Mouse (Mus musculus) Patski (cell line): ENCODE results near the gene Poc1a. TPM values are rescaled to one million over a fixed set of nuclear protein-coding genes. Genes with fewer than 3 reads are reported as not detected.

Experiments
- ATAC-seq: fragments of 100-300 bp; one replicate; pipeline ENCODE4 v1.8.0; 2021
- CTCF ChIA-PET: fragments of 350-600 bp; sonication (Branson Sonifier 250); formaldehyde crosslinking; loops from one replicate; lab custom pipeline; 2022; ENCODE audit warnings: inconsistent platforms; lab: Charles Lee
- POLR2A ChIA-PET: fragments of 350-600 bp; sonication (Branson Sonifier 250); formaldehyde crosslinking; loops from one replicate; lab custom pipeline; 2022; ENCODE audit warnings: antibody characterized with exemption, inconsistent platforms; lab: Charles Lee
- DNase-seq: peaks from one replicate; pipeline ENCODE4 v3.0.0-alpha.2; 2011; ENCODE audit warnings: low read depth, low spot score
- H3K27me3 ChIP-seq: fragments of 371-371 bp; one replicate; pipeline ENCODE4 v1.5.1; 2021
- CTCF ChIP-seq: fragments of 100-300 bp; IDR thresholded peaks from one replicate; pipeline ENCODE4 v1.5.1; 2021
- in situ Hi-C: fragments of 300-500 bp; cut with MboI; formaldehyde crosslinking; loops from 3 replicates; pipeline ENCODE4 v1.11.1; 2018; ENCODE audit warnings: low pct_unique_long_range_greater_than_20kb, mixed read lengths
- polyA plus RNA-seq: library from polyadenylated mRNA; unstranded; gene quantifications from one replicate; pipeline ENCODE4 v1.2.3, GENCODE M21; 2021

The Poc1a gene
- polyA plus RNA-seq, 1 experiment from 2014 or later = 9.9 TPM

- DNase-seq = no peak
- CTCF ChIA-PET = interaction anchor here (0.8 to 4.6 kb wide), 6 partner anchors 17 to 79 kb away, joined by 3 to 23 read pairs (median 4); no protein-coding TSS in a partner anchor
- no peaks in the 10 kb centered on the region for H3K27me3 ChIP-seq
- in situ Hi-C loops = no loop called here
- peak; percentile 34 for ATAC-seq
- POLR2A ChIA-PET = interaction anchor here (0.9 to 1.9 kb wide), 6 partner anchors 10 to 62 kb away, joined by 3 to 5 read pairs (median 4); no protein-coding TSS in a partner anchor
- TF ChIP-seq CTCF = no peak
Measured at GRCm38 (mm10) chr9:106368112-106368717, 87.4 kb downstream of the Poc1a start, which contains the start of gene Dusp7. Dusp7 (plus strand) TSS chr9:106368632.

DNA sequence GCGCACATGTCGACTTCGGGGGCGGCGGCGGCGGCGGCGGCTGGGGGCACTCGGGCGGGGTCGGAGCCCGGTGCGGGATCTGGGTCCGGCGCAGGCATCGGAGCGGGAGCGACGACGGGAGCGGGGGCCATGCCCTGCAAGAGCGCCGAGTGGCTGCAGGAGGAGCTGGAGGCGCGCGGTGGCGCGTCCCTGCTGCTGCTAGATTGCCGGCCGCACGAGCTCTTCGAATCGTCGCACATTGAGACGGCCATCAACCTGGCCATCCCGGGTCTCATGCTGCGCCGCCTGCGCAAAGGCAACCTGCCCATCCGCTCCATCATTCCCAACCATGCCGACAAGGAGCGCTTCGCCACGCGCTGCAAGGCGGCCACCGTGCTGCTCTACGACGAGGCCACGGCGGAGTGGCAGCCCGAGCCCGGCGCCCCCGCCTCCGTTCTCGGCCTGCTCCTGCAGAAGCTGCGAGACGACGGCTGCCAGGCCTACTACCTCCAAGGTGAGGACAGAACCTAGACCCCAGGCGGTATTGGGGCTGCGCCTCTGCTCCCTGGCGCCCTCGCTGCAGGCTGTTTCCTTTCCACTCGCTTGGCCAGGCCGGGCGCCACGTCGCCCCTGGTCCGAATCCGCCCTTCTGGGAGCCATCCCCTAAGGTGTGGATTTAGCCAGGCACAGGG is 88.1 kb downstream of the Poc1a start:
- no peaks in the 10 kb centered on the region for H3K27me3 ChIP-seq
- ChIA-PET CTCF (interaction anchor here (1.0 to 4.6 kb wide), 5 partner anchors 17 to 80 kb away, joined by 3 to 23 read pairs (median 5); no protein-coding TSS in a partner anchor), POLR2A (interaction anchor here (0.6 to 2.0 kb wide), 13 partner anchors 9 to 84 kb away, joined by 3 to 7 read pairs (median 4); no protein-coding TSS in a partner anchor)
- peak; percentile 8 for ATAC-seq
- in situ Hi-C loops = no loop called here
- no peak for DNase-seq
- no peak for TF ChIP-seq CTCF

DNA sequence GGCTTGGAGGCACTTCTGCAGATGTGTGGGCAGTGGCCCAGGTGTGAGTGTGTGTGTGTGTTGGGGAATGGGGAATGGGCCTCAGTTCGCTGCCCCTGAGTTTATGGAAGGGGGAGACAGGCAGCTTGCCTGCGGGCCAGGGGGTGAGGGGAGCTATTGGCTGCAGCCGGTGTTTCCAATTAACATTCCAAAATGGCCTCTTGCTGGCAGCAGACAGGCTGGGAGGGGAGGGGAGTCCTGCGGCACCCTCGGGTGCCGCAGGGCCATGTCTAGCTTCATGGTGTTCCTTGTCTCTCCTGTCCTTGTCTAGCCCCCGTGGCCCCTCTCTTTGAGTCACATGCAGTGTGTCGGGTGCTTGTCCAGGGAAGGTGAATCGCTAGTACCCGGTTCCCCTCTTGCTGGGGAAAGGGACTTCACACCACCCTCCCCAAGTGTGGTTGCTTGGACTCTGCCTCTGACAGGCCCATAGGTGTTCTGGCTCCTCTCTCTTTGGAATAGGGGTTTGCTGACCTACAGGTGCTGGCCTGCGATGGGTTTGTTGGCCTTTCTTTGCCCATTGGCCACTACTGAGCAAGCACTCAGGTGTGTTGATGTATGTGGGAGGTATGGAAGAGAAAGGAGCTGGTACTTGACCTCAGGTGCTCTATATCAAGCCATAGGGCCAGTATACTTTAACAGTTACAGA is 89.1 kb downstream of the Poc1a start:
- ATAC-seq = no peak
- ChIA-PET CTCF (interaction anchor here (1.0 to 4.6 kb wide), 4 partner anchors 18 to 79 kb away, joined by 3 to 23 read pairs (median 6); no protein-coding TSS in a partner anchor), POLR2A (interaction anchor here (0.6 to 2.0 kb wide), 11 partner anchors 9 to 371 kb away, joined by 3 to 7 read pairs (median 5); no protein-coding TSS in a partner anchor)
- DNase-seq = no peak
- H3K27me3 ChIP-seq = no peaks in the 10 kb centered on the region
- no peak for TF ChIP-seq CTCF
- in situ Hi-C loops = loop anchor here (5.0 kb wide), 1 partner anchor 107 kb away; the partner anchor contains the start of genes Parp3 and Rrp9

DNA sequence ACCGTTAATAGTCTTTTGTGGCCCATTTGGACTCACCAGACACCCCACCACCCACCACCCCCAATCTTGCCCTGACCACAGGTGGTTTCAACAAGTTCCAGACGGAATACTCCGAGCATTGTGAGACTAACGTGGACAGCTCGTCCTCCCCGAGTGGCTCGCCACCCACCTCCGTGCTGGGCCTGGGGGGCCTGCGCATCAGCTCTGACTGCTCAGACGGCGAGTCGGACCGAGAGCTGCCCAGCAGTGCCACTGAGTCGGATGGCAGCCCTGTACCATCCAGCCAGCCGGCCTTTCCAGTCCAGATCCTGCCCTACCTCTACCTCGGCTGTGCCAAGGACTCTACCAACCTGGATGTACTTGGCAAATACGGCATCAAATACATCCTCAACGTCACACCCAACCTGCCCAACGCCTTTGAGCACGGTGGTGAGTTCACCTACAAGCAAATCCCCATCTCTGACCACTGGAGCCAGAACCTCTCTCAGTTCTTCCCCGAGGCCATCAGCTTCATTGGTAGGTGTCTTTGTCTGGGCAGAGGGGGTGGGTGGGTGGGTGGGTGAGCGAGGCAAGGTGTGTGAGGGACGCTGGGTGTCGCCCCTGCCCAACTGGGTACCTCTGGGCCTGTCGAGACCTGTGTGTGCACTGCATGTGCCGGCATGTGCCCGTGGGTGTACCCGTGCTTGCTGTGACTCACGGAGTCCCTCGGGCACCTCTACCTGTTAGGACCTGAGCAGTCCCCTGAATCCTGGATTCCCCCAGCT is 89.9 kb downstream of the Poc1a start:
- ATAC-seq (no peak), DNase-seq (no peak)
- in situ Hi-C loops = loop anchor here (5.0 kb wide), 1 partner anchor 106 kb away; the partner anchor contains the start of genes Parp3 and Rrp9
- POLR2A ChIA-PET = interaction anchor here (2.0 kb wide), 1 partner anchor 15 kb away, joined by 7 read pairs; no protein-coding TSS in a partner anchor
- H3K27me3 ChIP-seq = no peaks in the 10 kb centered on the region
- CTCF ChIA-PET = interaction anchor here (2.2 to 4.6 kb wide), 3 partner anchors 51 to 64 kb away, joined by 7 to 23 read pairs (median 9); no protein-coding TSS in a partner anchor
- no peak for TF ChIP-seq CTCF

DNA sequence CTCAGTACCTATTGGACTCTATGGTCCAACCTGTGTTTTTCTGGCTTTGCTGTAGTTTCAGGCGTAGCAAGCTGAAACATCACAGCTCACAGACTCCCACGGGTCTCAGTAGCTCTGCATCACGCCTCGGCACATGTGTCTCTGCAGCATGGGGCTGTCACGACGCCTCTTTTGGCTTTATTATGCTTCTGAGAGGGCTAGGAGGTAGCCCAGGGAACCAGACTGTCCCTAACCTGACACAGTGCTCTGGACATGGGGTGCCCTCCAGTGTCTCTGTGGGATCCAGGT is 90.5 kb downstream of the Poc1a start:
- ATAC-seq (no peak), DNase-seq (no peak)
- TF ChIP-seq CTCF = no peak
- in situ Hi-C loops = loop anchor here (5.0 kb wide), 1 partner anchor 106 kb away; the partner anchor contains the start of genes Parp3 and Rrp9
- ChIA-PET POLR2A (no interaction called here), CTCF (interaction anchor here (0.8 to 4.6 kb wide), 4 partner anchors 50 to 160 kb away, joined by 3 to 23 read pairs (median 8); partner anchors contain the start of gene Poc1a)
- H3K27me3 ChIP-seq = no peaks in the 10 kb centered on the region

DNA sequence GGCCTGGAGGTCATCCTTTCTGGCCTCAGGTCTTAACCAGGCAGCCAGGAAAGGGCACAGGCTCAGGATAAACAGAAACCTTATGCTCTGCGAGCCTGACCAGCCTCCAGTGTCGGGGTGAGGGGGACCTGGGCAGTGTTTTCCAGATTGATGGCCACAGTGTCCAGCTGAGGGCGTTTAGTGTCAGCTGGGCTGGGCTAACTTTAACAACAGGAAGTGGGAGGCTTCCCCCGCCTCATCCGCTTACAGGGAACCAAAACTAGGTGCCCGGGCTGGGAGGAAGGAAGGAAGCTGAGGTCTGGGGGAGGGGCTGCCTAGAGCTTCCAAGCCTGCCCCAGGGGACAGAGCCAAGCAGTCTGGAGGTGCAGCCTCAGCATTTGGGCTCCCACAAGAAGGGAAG is 90.9 kb downstream of the Poc1a start:
- DNase-seq (no peak), ATAC-seq (peak; percentile 37)
- CTCF ChIA-PET = interaction anchor here (0.8 to 4.6 kb wide), 5 partner anchors 21 to 160 kb away, joined by 3 to 23 read pairs (median 6); partner anchors contain the start of gene Poc1a
- in situ Hi-C loops = loop anchor here (5.0 kb wide), 1 partner anchor 106 kb away; the partner anchor contains the start of genes Parp3 and Rrp9
- POLR2A ChIA-PET = interaction anchor here (0.6 to 1.5 kb wide), 2 partner anchors 46 to 49 kb away, joined by 3 to 4 read pairs; no protein-coding TSS in a partner anchor
- no peaks in the 10 kb centered on the region for H3K27me3 ChIP-seq
- no peak for TF ChIP-seq CTCF

DNA sequence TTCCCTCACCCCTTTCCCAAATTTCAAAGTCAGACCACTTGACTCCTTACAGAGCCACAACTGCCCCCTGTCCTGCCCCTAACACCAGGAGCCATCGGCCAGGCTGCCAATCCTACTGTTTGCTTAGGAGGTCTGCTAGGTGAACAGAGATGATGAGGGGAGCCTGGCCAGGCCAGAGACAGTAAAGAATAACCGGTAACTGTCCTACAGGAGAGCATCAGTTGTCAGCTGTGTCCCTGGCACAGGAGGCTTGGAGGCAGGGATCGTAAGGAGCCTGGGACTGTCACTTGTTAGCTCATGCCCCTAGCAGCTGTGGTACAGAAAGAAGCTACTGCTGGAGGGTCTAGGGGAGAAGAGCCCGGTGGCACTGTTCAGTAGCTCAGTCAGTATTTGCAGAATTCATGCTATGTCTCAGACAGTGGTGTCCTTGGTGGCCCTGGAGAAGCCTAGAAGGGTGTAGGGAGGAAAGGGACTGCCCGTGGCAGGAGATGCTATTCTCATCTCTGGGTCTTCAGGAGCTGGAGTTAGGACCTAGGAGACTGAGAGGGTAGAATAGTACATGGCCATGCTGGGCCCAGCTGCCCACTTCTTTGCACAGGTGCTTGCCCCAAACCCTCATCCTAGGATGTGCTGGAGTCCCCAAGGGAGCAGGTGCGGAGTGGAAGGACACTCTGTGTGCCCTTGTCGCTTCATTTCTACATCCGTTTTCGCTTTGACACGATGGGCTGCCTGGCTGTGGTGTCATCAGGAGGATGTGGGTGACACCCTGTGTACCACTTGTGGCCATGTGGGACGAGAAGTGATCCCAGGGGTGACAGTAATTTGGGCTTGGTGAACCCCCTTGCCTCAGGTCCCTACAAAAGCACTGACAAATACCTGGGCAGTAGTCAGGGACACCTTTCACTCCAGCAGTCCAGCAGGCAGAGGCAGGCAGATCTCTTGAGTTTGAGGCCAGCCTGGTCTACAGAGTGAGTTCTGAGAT is 91.9 kb downstream of the Poc1a start:
- in situ Hi-C loops = loop anchor here (5.0 kb wide), 1 partner anchor 105 kb away; the partner anchor contains the start of genes Parp3 and Rrp9
- no peaks in the 10 kb centered on the region for H3K27me3 ChIP-seq
- ChIA-PET POLR2A (interaction anchor here (0.6 to 1.5 kb wide), 2 partner anchors 45 to 50 kb away, joined by 3 to 4 read pairs; no protein-coding TSS in a partner anchor), CTCF (interaction anchor here (1.0 to 4.6 kb wide), 5 partner anchors 11 to 161 kb away, joined by 3 to 23 read pairs (median 6); no protein-coding TSS in a partner anchor)
- no peak for TF ChIP-seq CTCF
- DNase-seq = no peak
- ATAC-seq = no peak

- in situ Hi-C loops = loop anchor here (5.0 kb wide), 1 partner anchor 103 kb away; the partner anchor contains the start of genes Parp3 and Rrp9
- no peak for TF ChIP-seq CTCF
- no peak for ATAC-seq
- no peaks in the 10 kb centered on the region for H3K27me3 ChIP-seq
- ChIA-PET CTCF (interaction anchor here (1.5 kb wide), 1 partner anchor 10 kb away, joined by 3 read pairs; no protein-coding TSS in a partner anchor), POLR2A (interaction anchor here (0.6 kb wide), 1 partner anchor 15 kb away, joined by 3 read pairs; no protein-coding TSS in a partner anchor)
- DNase-seq = no peak
Measured at GRCm38 (mm10) chr9:106373973-106374372, 93.1 kb downstream of the Poc1a start.
